Mouse (Mus musculus): ENCODE measurements at regions not wholly inside any gene's neighbourhood (a gene's known extent, or its start where the extent isn't known, plus 50 kb on each side); places are given as distances from the start of the nearest gene placed in this dataset.

- DNase-seq (ENCODE audit: low spot score in 2 of 2) = no peak
These were observed 52.1 kb upstream of the Enah start for GRCm38 (mm10) chr1:182071922-182072321.

- peak; percentile 19 to 50 for DNase-seq (ENCODE audit: low spot score in 2 of 2)
These were observed 51.4 kb upstream of the Srp9 start for GRCm38 (mm10) chr1:182073180-182073579.

GRCm38 (mm10) chr1:182074265-182074664, 50.3 kb upstream of the Srp9 start:
- peak; percentile 38 to 66 for DNase-seq (ENCODE audit: low spot score in 2 of 2)

Measured in heart, adult 9 months (tissue).